Mouse (Mus musculus): Measurements from ENCODE around the gene Ror2. TPM values are rescaled to one million over a fixed set of nuclear protein-coding genes. Genes with fewer than 3 reads are reported as not detected.

Gene Ror2
- total and polyA plus RNA-seq, 2 experiments = 0.06 TPM; not detected in 1

DNA sequence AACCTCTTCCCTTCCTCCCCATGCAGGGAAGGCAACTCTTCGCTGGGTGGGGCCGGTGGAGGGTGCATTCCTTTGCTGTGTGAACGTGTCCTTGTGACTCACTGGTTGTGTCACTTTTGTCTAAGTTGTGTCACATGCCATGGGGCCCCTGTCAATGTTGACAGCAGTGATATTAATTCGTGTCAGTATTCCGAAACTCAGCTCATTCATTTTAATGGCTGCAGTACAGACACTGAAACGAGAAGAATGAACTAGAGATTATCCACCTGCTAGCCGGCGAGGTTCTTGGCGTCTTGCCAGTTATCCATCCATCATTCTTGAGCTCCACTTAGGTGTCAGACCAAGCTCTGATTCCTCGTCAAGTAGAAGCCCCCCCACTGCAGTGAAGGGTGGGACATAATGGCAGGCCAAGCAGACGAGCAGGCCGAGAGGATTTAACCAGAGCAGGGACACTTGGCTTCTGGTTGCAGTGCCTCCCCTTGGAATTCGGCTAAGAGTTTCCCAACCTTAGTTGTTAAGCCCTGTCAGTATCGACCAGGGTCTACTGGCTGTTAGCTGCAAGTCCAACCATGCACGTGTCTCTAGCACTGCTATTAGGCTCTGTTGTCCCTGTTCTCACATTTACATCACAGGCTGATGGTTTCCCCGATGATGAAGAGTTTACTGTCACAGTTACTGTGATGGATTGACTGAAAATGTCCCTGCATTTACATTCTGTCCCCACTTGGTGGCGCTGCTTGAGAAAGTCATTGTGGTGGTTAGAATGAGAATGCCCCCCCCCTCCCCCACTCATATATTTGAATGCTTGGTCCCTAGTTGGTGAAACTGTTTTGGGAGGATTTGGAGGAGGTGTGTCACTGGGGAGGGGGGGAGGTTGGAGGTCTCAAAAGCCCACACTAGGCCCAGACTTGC, 185.9 kb downstream of the Ror2 start:
- Histone ChIP-seq H3K4me1 (ENCODE audit: control insufficient read depth, insufficient read depth, low read length) (no peaks in the 10 kb centered on the region), H3K4me3 (ENCODE audit: insufficient read depth, low read depth, low read length) (no peak overlapping the region), H3K9ac (ENCODE audit: low read depth, low read length) (no peak overlapping the region), H3K36me3 (ENCODE audit: control insufficient read depth, insufficient read depth, low read length) (no peaks in the 10 kb centered on the region), H3K79me2 (ENCODE audit: control insufficient read depth, insufficient read depth, low read length) (no peaks in the 10 kb centered on the region), H3K27ac (replicated peaks; ENCODE audit: insufficient read depth, low read depth, low read length) (no peak overlapping the region), H3K27me3 (ENCODE audit: control insufficient read depth, insufficient read depth, low read length) (no peaks in the 10 kb centered on the region)
- no peak for DNase-seq (ENCODE audit: extremely low read depth, low read depth, low spot score)
- no peak for TF ChIP-seq CTCF (IDR thresholded peaks at IDR 0.05; ENCODE audit: low read depth, low read length)
- TF ChIP-seq POLR2A (IDR thresholded peaks at IDR 0.05; ENCODE audit: extremely low read depth, insufficient read depth, low read length) = no peak
- WGBS = 60% methylated on average over 17 of the region's 17 CpGs

DNA sequence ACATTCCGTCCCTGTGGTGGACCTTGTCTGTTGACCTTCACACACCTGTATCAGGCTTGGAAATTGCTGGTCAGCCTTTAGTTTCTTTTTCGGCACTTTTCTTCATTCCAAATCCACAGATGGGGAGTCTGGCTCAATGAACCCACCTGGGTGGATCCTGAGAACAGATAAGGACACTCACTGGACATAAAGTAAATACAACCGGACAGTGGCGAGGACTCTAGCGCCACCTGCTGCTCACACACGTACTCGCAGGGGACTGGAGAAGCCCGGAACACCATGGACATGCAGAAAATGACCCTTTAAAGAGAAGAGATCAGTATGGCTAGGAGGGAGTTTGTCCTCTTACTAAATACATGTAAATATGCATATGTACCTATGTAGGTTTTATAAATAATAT, 189.3 kb downstream of the Ror2 start:
- Histone ChIP-seq H3K36me3 (ENCODE audit: control insufficient read depth, insufficient read depth, low read length) (no peaks in the 10 kb centered on the region), H3K27me3 (ENCODE audit: control insufficient read depth, insufficient read depth, low read length) (no peaks in the 10 kb centered on the region), H3K27ac (replicated peaks; ENCODE audit: insufficient read depth, low read depth, low read length) (no peak overlapping the region), H3K79me2 (ENCODE audit: control insufficient read depth, insufficient read depth, low read length) (no peaks in the 10 kb centered on the region), H3K9ac (ENCODE audit: low read depth, low read length) (no peak overlapping the region), H3K4me1 (ENCODE audit: control insufficient read depth, insufficient read depth, low read length) (no peaks in the 10 kb centered on the region), H3K4me3 (ENCODE audit: insufficient read depth, low read depth, low read length) (no peak overlapping the region)
- TF ChIP-seq CTCF (IDR thresholded peaks at IDR 0.05; ENCODE audit: low read depth, low read length) = peak; percentile 98
- TF ChIP-seq POLR2A (IDR thresholded peaks at IDR 0.05; ENCODE audit: extremely low read depth, insufficient read depth, low read length) = no peak
- peak; percentile 35 for DNase-seq (ENCODE audit: extremely low read depth, low read depth, low spot score)
- WGBS = 13% methylated on average over 8 of the region's 8 CpGs

DNA sequence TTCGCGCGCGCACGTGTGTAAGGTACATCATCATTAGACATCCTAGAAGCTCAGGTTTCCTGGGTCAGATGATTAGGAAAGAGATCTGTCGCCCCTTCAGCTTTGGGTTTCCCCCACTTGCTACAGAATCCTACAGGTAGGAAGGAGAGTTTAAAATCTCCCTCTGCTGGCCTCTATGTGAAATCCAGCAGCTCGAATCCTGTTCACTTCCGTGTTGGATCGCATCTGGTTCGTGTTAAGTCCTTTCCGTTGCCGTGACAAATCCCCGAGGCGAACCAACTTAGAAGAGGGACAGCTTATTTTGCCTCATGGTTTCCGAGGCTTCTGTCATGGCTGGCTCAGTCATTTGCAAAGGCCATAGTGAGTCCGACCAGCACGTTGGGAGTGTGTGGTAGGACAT, 190.7 kb downstream of the Ror2 start:
- TF ChIP-seq CTCF (IDR thresholded peaks at IDR 0.05; ENCODE audit: low read depth, low read length) (no peak), POLR2A (IDR thresholded peaks at IDR 0.05; ENCODE audit: extremely low read depth, insufficient read depth, low read length) (no peak)
- Histone ChIP-seq H3K36me3 (ENCODE audit: control insufficient read depth, insufficient read depth, low read length) (no peaks in the 10 kb centered on the region), H3K9ac (ENCODE audit: low read depth, low read length) (no peak overlapping the region), H3K27me3 (ENCODE audit: control insufficient read depth, insufficient read depth, low read length) (no peaks in the 10 kb centered on the region), H3K4me3 (ENCODE audit: insufficient read depth, low read depth, low read length) (no peak overlapping the region), H3K79me2 (ENCODE audit: control insufficient read depth, insufficient read depth, low read length) (no peaks in the 10 kb centered on the region), H3K27ac (replicated peaks; ENCODE audit: insufficient read depth, low read depth, low read length) (no peak overlapping the region), H3K4me1 (ENCODE audit: control insufficient read depth, insufficient read depth, low read length) (no peaks in the 10 kb centered on the region)
- no peak for DNase-seq (ENCODE audit: extremely low read depth, low read depth, low spot score)
- 78% methylated on average over 17 of the region's 17 CpGs for WGBS

DNA sequence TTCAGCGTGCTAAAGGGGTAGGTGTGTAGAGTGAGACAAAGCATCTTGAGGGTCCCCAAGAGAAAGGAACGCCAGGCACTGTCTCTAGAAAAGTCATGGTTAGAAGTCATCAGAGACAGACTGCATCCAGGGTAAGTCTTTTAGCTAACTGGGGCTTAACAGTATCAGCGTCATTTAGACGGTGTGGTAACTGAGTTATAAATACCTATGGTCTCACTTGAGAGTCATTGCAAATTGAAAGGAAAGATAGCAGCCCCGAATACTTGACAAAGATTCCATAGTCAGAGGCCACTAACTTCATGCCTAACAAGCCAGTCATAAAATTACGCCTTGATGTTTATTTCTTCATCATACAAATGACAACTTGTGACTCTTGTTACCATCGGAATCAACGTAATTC, 191.3 kb downstream of the Ror2 start:
- TF ChIP-seq POLR2A (IDR thresholded peaks at IDR 0.05; ENCODE audit: extremely low read depth, insufficient read depth, low read length) = no peak
- no peak for TF ChIP-seq CTCF (IDR thresholded peaks at IDR 0.05; ENCODE audit: low read depth, low read length)
- Histone ChIP-seq H3K9ac (ENCODE audit: low read depth, low read length) (no peak overlapping the region), H3K27me3 (ENCODE audit: control insufficient read depth, insufficient read depth, low read length) (no peaks in the 10 kb centered on the region), H3K4me3 (ENCODE audit: insufficient read depth, low read depth, low read length) (no peak overlapping the region), H3K27ac (replicated peaks; ENCODE audit: insufficient read depth, low read depth, low read length) (no peak overlapping the region), H3K36me3 (ENCODE audit: control insufficient read depth, insufficient read depth, low read length) (no peaks in the 10 kb centered on the region), H3K79me2 (ENCODE audit: control insufficient read depth, insufficient read depth, low read length) (no peaks in the 10 kb centered on the region), H3K4me1 (ENCODE audit: control insufficient read depth, insufficient read depth, low read length) (no peaks in the 10 kb centered on the region)
- no peak for DNase-seq (ENCODE audit: extremely low read depth, low read depth, low spot score)
- WGBS = 93% methylated on average over 8 of the region's 8 CpGs

DNA sequence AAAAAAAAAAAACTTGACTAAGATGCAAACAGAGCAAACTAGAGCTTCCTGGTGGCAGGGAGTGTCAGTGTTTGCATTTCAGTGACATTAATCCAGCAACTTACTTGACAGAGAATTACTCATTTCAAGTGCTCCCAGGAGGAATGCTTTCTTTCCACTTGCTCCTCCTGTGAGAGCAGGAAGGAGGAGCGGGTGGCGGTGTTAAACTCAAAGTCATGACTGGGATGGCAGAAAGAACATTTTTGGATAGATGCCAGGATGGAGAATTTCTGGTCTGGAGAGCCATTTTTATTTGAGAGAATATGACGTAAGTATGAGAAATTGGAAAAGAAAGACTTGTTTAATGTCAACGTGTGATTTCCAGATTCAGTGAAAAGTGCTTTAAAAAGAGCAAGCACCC, 192.5 kb downstream of the Ror2 start:
- Histone ChIP-seq H3K4me3 (ENCODE audit: insufficient read depth, low read depth, low read length) (no peak overlapping the region), H3K4me1 (ENCODE audit: control insufficient read depth, insufficient read depth, low read length) (no peaks in the 10 kb centered on the region), H3K36me3 (ENCODE audit: control insufficient read depth, insufficient read depth, low read length) (no peaks in the 10 kb centered on the region), H3K9ac (ENCODE audit: low read depth, low read length) (no peak overlapping the region), H3K79me2 (ENCODE audit: control insufficient read depth, insufficient read depth, low read length) (no peaks in the 10 kb centered on the region), H3K27ac (replicated peaks; ENCODE audit: insufficient read depth, low read depth, low read length) (no peak overlapping the region), H3K27me3 (ENCODE audit: control insufficient read depth, insufficient read depth, low read length) (no peaks in the 10 kb centered on the region)
- TF ChIP-seq POLR2A (IDR thresholded peaks at IDR 0.05; ENCODE audit: extremely low read depth, insufficient read depth, low read length) = no peak
- no peak for TF ChIP-seq CTCF (IDR thresholded peaks at IDR 0.05; ENCODE audit: low read depth, low read length)
- 79% methylated on average over 4 of the region's 4 CpGs for WGBS
- no peak for DNase-seq (ENCODE audit: extremely low read depth, low read depth, low spot score)

All from liver, adult 2 months (tissue).